ENCODE assay signal across 10 mouse cellular contexts in the genomic region with DNA sequence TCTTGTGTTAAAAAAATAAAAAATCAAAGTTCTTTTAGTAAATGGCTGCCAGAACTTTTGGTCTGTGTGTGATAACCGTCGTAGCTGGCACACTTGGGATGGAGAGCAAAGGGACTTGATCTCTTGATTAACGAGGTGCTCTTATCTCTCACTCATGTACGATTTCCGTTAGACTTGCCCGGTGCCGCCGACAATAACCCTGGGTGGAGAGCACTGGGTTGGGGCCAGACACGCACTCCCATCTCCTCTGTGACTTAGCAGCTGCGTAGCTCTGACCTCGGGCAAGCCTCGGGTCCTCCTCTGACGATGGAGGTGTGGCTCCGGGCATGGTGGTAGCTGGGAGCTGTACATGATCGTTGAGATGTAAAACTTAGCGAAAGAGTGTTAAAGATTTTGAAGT. TPM values are rescaled to one million over a fixed set of nuclear protein-coding genes. Genes with fewer than 3 reads are reported as not detected.
DNase-seq lines count a peak whose midpoint lies in the region; ATAC-seq lines count a peak whose summit lies in the region.
"Had no signal": no experiment of that assay in that cellular context is flagged by ENCODE, and none has a peak within 500 bp of the region (broad histone marks: within the 10 kb centered on the region; RNA-seq: fewer than 3 reads in every experiment).

No protein-coding gene starts in this region.

- H3K9ac ChIP-seq in kidney, embryonic 16.5 days (replicated peaks; ENCODE audit: low read length), result 0 out of 2 replicates have a peak overlapping the region, but pooled peaks have one; percentile 7
- H3K9ac ChIP-seq in lung, embryonic 16.5 days (ENCODE audit: low read length), result peak overlapping the region; percentile 18; the same call in 1 of the 2 replicates
- no peak overlapping the region for H3K9ac ChIP-seq in forebrain, embryonic 14.5 days (ENCODE audit: low read length)

- peaks cover 95% of the 10 kb centered on the region for H3K4me1 ChIP-seq in kidney, embryonic 16.5 days (ENCODE audit: insufficient read depth, low read length)
- H3K4me1 ChIP-seq in lung, embryonic 16.5 days (replicated peaks; ENCODE audit: control insufficient read depth, insufficient read depth, low read length), result peaks cover 89% of the 10 kb centered on the region
- H3K4me1 ChIP-seq in forebrain, embryonic 14.5 days (ENCODE audit: control insufficient read depth, insufficient read depth, low read length), result peaks cover 30% of the 10 kb centered on the region

- H3K4me3 ChIP-seq in kidney, embryonic 16.5 days (ENCODE audit: low read length), result no peak overlapping the region
- H3K4me3 ChIP-seq in lung, embryonic 16.5 days (ENCODE audit: low read length), result no peak overlapping the region
- no peak overlapping the region for H3K4me3 ChIP-seq in forebrain, embryonic 14.5 days (ENCODE audit: low read depth, low read length)

- ATAC-seq in kidney, embryonic 16.5 days (ENCODE audit: low FRiP score, low TSS enrichment), result no peak
- no peak for ATAC-seq in lung, embryonic 16.5 days (ENCODE audit: low read depth)
- no peak for ATAC-seq in erythroblast, adult 5-6 weeks (replicated peaks; ENCODE audit: low FRiP score, poor library complexity, severe bottlenecking)
- no peak for ATAC-seq in forebrain, embryonic 14.5 days

- no peaks in the 10 kb centered on the region for H3K36me3 ChIP-seq in kidney, embryonic 16.5 days (ENCODE audit: insufficient read depth, low read length)
- no peaks in the 10 kb centered on the region for H3K36me3 ChIP-seq in lung, embryonic 16.5 days (ENCODE audit: control insufficient read depth, insufficient read depth, low read length)
- no peaks in the 10 kb centered on the region for H3K36me3 ChIP-seq in forebrain, embryonic 14.5 days (ENCODE audit: control insufficient read depth, insufficient read depth, low read length)

- H3K9me3 ChIP-seq in kidney, embryonic 16.5 days (ENCODE audit: low read length), result no peaks in the 10 kb centered on the region
- no peaks in the 10 kb centered on the region for H3K9me3 ChIP-seq in lung, embryonic 16.5 days (ENCODE audit: control insufficient read depth, low read length)
- H3K9me3 ChIP-seq in forebrain, embryonic 14.5 days (replicated peaks; ENCODE audit: control insufficient read depth, low read length), result no peaks in the 10 kb centered on the region

- H3K4me2 ChIP-seq in kidney, embryonic 16.5 days (replicated peaks; ENCODE audit: low read depth, low read length), result no peak overlapping the region
- no peak overlapping the region for H3K4me2 ChIP-seq in lung, embryonic 16.5 days (ENCODE audit: low read depth, low read length)
- H3K4me2 ChIP-seq in forebrain, embryonic 14.5 days (ENCODE audit: low read length), result no peak overlapping the region

- peak overlapping the region; percentile 93 for H3K27ac ChIP-seq in kidney, embryonic 16.5 days (ENCODE audit: low read length)
- peak overlapping the region; percentile 84 for H3K27ac ChIP-seq in lung, embryonic 16.5 days (ENCODE audit: low read length)
- no peak overlapping the region for H3K27ac ChIP-seq in forebrain, embryonic 14.5 days (ENCODE audit: low read depth, low read length)

- no peaks in the 10 kb centered on the region for H3K27me3 ChIP-seq in kidney, embryonic 16.5 days (ENCODE audit: insufficient read depth, low read length)
- H3K27me3 ChIP-seq in lung, embryonic 16.5 days (ENCODE audit: control insufficient read depth, insufficient read depth, low read depth, low read length), result no peaks in the 10 kb centered on the region
- no peaks in the 10 kb centered on the region for H3K27me3 ChIP-seq in forebrain, embryonic 14.5 days (replicated peaks; ENCODE audit: control insufficient read depth, insufficient read depth, low read length)

- 31% methylated on average over 16 of the region's 16 CpGs for WGBS in kidney, embryonic 16.5 days
- WGBS in lung, embryonic 16.5 days, result 15% methylated on average over 16 of the region's 16 CpGs
- WGBS in forebrain, embryonic 14.5 days, result 71% methylated on average over 16 of the region's 16 CpGs

- DNase-seq in adrenal gland, adult 2 months, result peak; percentile 77
- DNase-seq in adrenal gland, adult 18-20 months (ENCODE audit: low spot score in 2 of 2), result no peak
- DNase-seq in adrenal gland, postnatal 25 days, result peak; percentile 53
- no peak for DNase-seq in cerebellum, adult 11 months
- DNase-seq in forebrain, embryonic 14.5 days (ENCODE audit: low spot score), result no peak

RNA-seq across cellular contexts. Expression of a gene that starts 15.3 kb away (rescaled TPM):
- 100 to 1,000 TPM in 1 of 2 experiments, 10 to 100 TPM in 1; 87.4 to 150 TPM for total RNA-seq in adrenal gland, adult 2 months (2021)
- polyA plus RNA-seq in adrenal gland, adult 2 months (2012; rRNA removed), result 122 and 125 TPM in 2 replicates
- 100 to 1,000 TPM in 1 of 2 experiments, 10 to 100 TPM in 1; 79.7 to 122 TPM for total RNA-seq in adrenal gland, adult 18-20 months (2021)
- total RNA-seq in adrenal gland, postnatal 25 days (2021), result 177 and 197 TPM in 2 replicates
- polyA plus RNA-seq in kidney, embryonic 16.5 days (2015; fragmentation: Nextera tagmentation; extraction: Ambion mirVana), result 39.6 and 41.7 TPM in 2 replicates
- polyA plus RNA-seq in lung, embryonic 16.5 days (2015; fragmentation: Nextera tagmentation; extraction: Ambion mirVana), result 34.7 and 35.2 TPM in 2 replicates
- total RNA-seq in erythroblast, adult 5-6 weeks (2015; ENCODE audit: low replicate concordance), result not detected in 2 replicates
- total RNA-seq in erythroblast, adult 5-6 weeks (2017; ENCODE audit: low replicate concordance), result not detected in 2 replicates
- polyA plus RNA-seq in forebrain, embryonic 14.5 days (2014; fragmentation: Nextera tagmentation; extraction: Ambion mirVana), result 4.0 and 4.7 TPM in 2 replicates

RNA-seq across cellular contexts. Expression of a gene that starts 30.8 kb away (rescaled TPM):
- not detected for total RNA-seq in adrenal gland, adult 2 months (2021)
- not detected in 2 replicates for polyA plus RNA-seq in adrenal gland, adult 2 months (2012; rRNA removed)
- not detected for total RNA-seq in adrenal gland, adult 18-20 months (2021)
- not detected in 2 replicates for total RNA-seq in adrenal gland, postnatal 25 days (2021)
- polyA plus RNA-seq in kidney, embryonic 16.5 days (2015; fragmentation: Nextera tagmentation; extraction: Ambion mirVana), result not detected in 2 replicates
- not detected in 2 replicates for polyA plus RNA-seq in lung, embryonic 16.5 days (2015; fragmentation: Nextera tagmentation; extraction: Ambion mirVana)
- not detected in 2 replicates for total RNA-seq in erythroblast, adult 5-6 weeks (2015; ENCODE audit: low replicate concordance)
- not detected in 2 replicates for total RNA-seq in erythroblast, adult 5-6 weeks (2017; ENCODE audit: low replicate concordance)
- not detected in 2 replicates for polyA plus RNA-seq in forebrain, embryonic 14.5 days (2014; fragmentation: Nextera tagmentation; extraction: Ambion mirVana)
- polyA plus RNA-seq: cortical plate, adult 2 months; spleen, adult 2 months had no signal

RNA-seq across cellular contexts. Expression of a gene that starts 53.5 kb away (rescaled TPM):
- not detected for total RNA-seq in adrenal gland, adult 2 months (2021)
- 0.16 and 0.33 TPM in 2 replicates for polyA plus RNA-seq in adrenal gland, adult 2 months (2012; rRNA removed)
- total RNA-seq in adrenal gland, adult 18-20 months (2021), result not detected
- total RNA-seq in adrenal gland, postnatal 25 days (2021), result not detected in 2 replicates
- not detected in 2 replicates for polyA plus RNA-seq in kidney, embryonic 16.5 days (2015; fragmentation: Nextera tagmentation; extraction: Ambion mirVana)
- not detected in 2 replicates for polyA plus RNA-seq in lung, embryonic 16.5 days (2015; fragmentation: Nextera tagmentation; extraction: Ambion mirVana)
- not detected in 2 replicates for total RNA-seq in erythroblast, adult 5-6 weeks (2015; ENCODE audit: low replicate concordance)
- total RNA-seq in erythroblast, adult 5-6 weeks (2017; ENCODE audit: low replicate concordance), result not detected in 2 replicates
- not detected in 2 replicates for polyA plus RNA-seq in forebrain, embryonic 14.5 days (2014; fragmentation: Nextera tagmentation; extraction: Ambion mirVana)
- polyA plus RNA-seq: cortical plate, adult 2 months had no signal

Comparison
In these comparisons a context has a peak if more than half of its experiments do, and no peak if none do; other contexts are left out.
1. DNase-seq: peak in adrenal gland, adult 2 months (single experiment) and adrenal gland, postnatal 25 days (single experiment); none in adrenal gland, adult 18-20 months (0 of 2), cerebellum, adult 11 months (single experiment) and forebrain, embryonic 14.5 days (single experiment).
2. RNA of a gene that starts 15.3 kb away (total RNA-seq): 177 to 197 TPM in adrenal gland, postnatal 25 days, 87.4 to 150 TPM in adrenal gland, adult 2 months and 79.7 to 122 TPM in adrenal gland, adult 18-20 months; not detected in erythroblast, adult 5-6 weeks; every median in the first group is over 10 times any median in the second.